Mouse (Mus musculus) hindbrain, embryonic 12.5 days (tissue): Measurements from ENCODE around the gene Atxn7l1. TPM values are rescaled to one million over a fixed set of nuclear protein-coding genes. Genes with fewer than 3 reads are reported as not detected.

Experiments
- ATAC-seq: fragments of 200-750 bp; cut with Nextera tagmentation; 2 replicates; pipeline ENCODE4 v1.8.0; 2017; ENCODE audit warnings: moderate TSS enrichment; ENCODE audit not compliant: low FRiP score
- H3K27ac ChIP-seq: fragments of 300-500 bp; sonication (generic); 2 replicates; pipeline ENCODE4 v1.5.1; 2016; ENCODE audit warnings: mild to moderate bottlenecking
- H3K27me3 ChIP-seq: fragments of 300-500 bp; sonication (generic); 2 replicates; pipeline ENCODE4 v1.6.1; 2016; ENCODE audit warnings: mild to moderate bottlenecking
- H3K36me3 ChIP-seq: fragments of 300-500 bp; sonication (generic); 2 replicates; pipeline ENCODE4 v1.6.1; 2016; ENCODE audit warnings: mild to moderate bottlenecking
- H3K4me1 ChIP-seq: fragments of 300-500 bp; sonication (generic); 2 replicates; pipeline ENCODE4 v1.6.1; 2016
- H3K4me2 ChIP-seq: fragments of 300-500 bp; sonication (generic); replicated peaks from 2 replicates; pipeline ENCODE4 v1.6.1; 2016; ENCODE audit warnings: mild to moderate bottlenecking
- H3K4me3 ChIP-seq: fragments of 300-500 bp; sonication (generic); 2 replicates; pipeline ENCODE4 v1.5.1; 2016; ENCODE audit warnings: mild to moderate bottlenecking
- H3K9ac ChIP-seq: fragments of 300-500 bp; sonication (generic); 2 replicates; pipeline ENCODE4 v1.6.1; 2016; ENCODE audit warnings: mild to moderate bottlenecking, moderate library complexity
- H3K9me3 ChIP-seq: fragments of 300-500 bp; sonication (generic); replicated peaks from 2 replicates; pipeline ENCODE4 v1.6.1; 2016; ENCODE audit warnings: mild to moderate bottlenecking
- WGBS: fragments of 180-500 bp; shearing (Covaris S2); methylation state at CpG from one replicate; pipeline ENCODE4 v1.1.7; 2016; 5-methylcytosine and 5-hydroxymethylcytosine counted together
- polyA plus RNA-seq: library from polyadenylated mRNA; unstranded; fragments of >200 nt; fragmentation: Nextera tagmentation; extraction: Ambion mirVana; gene quantifications from 2 replicates; pipeline ENCODE4 v1.2.1, GENCODE M21; 2016

Gene Atxn7l1
- polyA plus RNA-seq, 1 experiment from 2014 or later = 18.4 TPM

- Histone ChIP-seq H3K4me3 (no peak overlapping the region), H3K4me2 (no peak overlapping the region), H3K9me3 (no peaks in the 10 kb centered on the region), H3K36me3 (no peaks in the 10 kb centered on the region), H3K27ac (no peak overlapping the region), H3K4me1 (peaks cover 23% of the 10 kb centered on the region), H3K9ac (no peak overlapping the region), H3K27me3 (no peaks in the 10 kb centered on the region)
- ATAC-seq = no peak
- 72% methylated on average over 6 of the region's 6 CpGs for WGBS
Observed at GRCm38 (mm10) chr12:33190633-33191032, 43.1 kb downstream of the Atxn7l1 start.

- WGBS = 44% methylated on average over 11 of the region's 11 CpGs
- H3K9ac ChIP-seq = no peak overlapping the region
- ATAC-seq = 0 out of 2 replicates have a peak, but pooled peaks have one; percentile 26
Observed at GRCm38 (mm10) chr12:33193408-33193901, 46.0 kb downstream of the Atxn7l1 start.

GRCm38 (mm10) chr12:33195175-33195574, 47.7 kb downstream of the Atxn7l1 start:
- peaks cover 6% of the 10 kb centered on the region; the same call in 1 of the 2 replicates for H3K9me3 ChIP-seq
- no peak overlapping the region for H3K4me3 ChIP-seq
- no peak overlapping the region for H3K9ac ChIP-seq
- no peak for ATAC-seq
- no peaks in the 10 kb centered on the region for H3K27me3 ChIP-seq
- WGBS = 26% methylated on average over 8 of the region's 8 CpGs
- H3K36me3 ChIP-seq = peaks cover 3% of the 10 kb centered on the region; the same call in 1 of the 2 replicates
- no peak overlapping the region for H3K27ac ChIP-seq
- peaks cover 26% of the 10 kb centered on the region for H3K4me1 ChIP-seq
- no peak overlapping the region for H3K4me2 ChIP-seq

More at GRCm38 (mm10) chr12:33193408-33193901, 46.0 kb downstream of the Atxn7l1 start:
- no peak overlapping the region for H3K4me3 ChIP-seq
- no peak overlapping the region for H3K27ac ChIP-seq
- peaks cover 6% of the 10 kb centered on the region; the same call in 1 of the 2 replicates for H3K9me3 ChIP-seq
- peaks cover 24% of the 10 kb centered on the region for H3K4me1 ChIP-seq
- no peak overlapping the region for H3K4me2 ChIP-seq
- H3K36me3 ChIP-seq = peaks cover 3% of the 10 kb centered on the region; the same call in 1 of the 2 replicates
- H3K27me3 ChIP-seq = no peaks in the 10 kb centered on the region

DNA sequence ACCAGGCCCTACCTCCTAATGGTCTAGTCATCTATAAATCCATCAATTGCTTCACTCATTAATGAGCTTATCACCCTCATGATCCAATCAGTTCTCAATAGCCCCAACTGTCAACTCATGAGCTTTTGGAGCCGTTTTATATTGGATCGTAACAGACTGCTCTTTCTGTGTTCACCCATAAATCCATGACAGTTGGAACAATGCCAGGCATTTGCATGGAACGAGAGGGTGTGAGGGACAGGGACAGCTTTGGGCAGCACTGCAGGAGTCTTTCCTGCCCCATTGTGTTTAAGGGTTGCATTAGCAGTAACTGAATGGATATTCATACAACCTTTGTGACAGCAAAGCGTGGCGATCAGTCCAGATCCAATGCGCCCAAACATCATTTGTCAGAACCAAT, 49.8 kb downstream of the Atxn7l1 start:
- Histone ChIP-seq H3K9me3 (peaks cover 6% of the 10 kb centered on the region; the same call in 1 of the 2 replicates), H3K27me3 (no peaks in the 10 kb centered on the region), H3K4me3 (no peak overlapping the region), H3K9ac (no peak overlapping the region), H3K4me2 (no peak overlapping the region), H3K36me3 (peaks cover 3% of the 10 kb centered on the region; the same call in 1 of the 2 replicates), H3K27ac (no peak overlapping the region), H3K4me1 (peaks cover 36% of the 10 kb centered on the region)
- no peak for ATAC-seq
- 37% methylated on average over 6 of the region's 6 CpGs for WGBS

DNA sequence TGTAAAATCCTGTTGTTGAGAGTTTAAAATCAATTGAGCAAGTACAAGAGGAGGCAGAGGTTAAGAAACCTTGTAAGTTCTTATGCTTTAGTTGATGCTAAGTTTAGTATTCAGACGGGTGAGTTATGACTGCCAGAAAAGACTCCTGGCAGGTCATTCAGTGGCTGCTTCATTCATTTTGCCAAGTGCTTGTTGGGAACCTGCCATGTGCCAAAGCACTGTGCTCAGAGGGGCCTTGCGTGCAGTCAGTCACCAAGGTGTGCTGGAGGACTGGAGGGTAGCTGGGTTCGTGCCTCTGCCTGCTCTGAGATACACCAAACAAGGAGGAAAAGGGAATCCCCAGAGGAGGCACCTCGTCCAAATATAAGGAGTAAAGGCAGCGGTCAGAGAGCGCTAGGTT, 50.3 kb downstream of the Atxn7l1 start:
- H3K9me3 ChIP-seq = peaks cover 6% of the 10 kb centered on the region; the same call in 1 of the 2 replicates
- H3K36me3 ChIP-seq = peaks cover 3% of the 10 kb centered on the region; the same call in 1 of the 2 replicates
- H3K4me2 ChIP-seq = no peak overlapping the region
- 74% methylated on average over 6 of the region's 6 CpGs for WGBS
- peaks cover 41% of the 10 kb centered on the region for H3K4me1 ChIP-seq
- H3K4me3 ChIP-seq = no peak overlapping the region
- no peak overlapping the region for H3K27ac ChIP-seq
- H3K27me3 ChIP-seq = no peaks in the 10 kb centered on the region
- ATAC-seq = no peak
- H3K9ac ChIP-seq = no peak overlapping the region

DNA sequence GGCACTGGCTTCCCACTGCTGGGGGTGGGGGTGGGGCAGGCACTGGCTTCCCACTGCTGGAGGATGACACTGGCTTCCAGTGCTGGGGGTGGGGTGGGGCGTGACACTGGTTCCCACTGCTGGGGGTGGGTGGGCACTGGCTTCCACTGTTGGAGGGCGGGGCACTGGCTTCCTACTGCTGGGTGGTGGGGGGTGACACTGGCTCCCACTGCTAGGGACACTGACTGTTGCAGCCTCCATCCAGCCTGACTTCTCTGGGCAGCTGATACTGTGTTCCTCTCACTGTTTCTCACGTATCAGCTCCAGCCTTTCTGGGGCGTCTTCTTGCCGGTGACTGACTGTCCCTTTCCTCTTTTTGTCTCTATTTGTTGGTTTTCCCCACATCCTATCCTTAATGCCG, 53.6 kb downstream of the Atxn7l1 start:
- Histone ChIP-seq H3K4me1 (peaks cover 32% of the 10 kb centered on the region), H3K9ac (no peak overlapping the region), H3K27me3 (no peaks in the 10 kb centered on the region), H3K4me3 (no peak overlapping the region), H3K36me3 (peaks cover 3% of the 10 kb centered on the region; the same call in 1 of the 2 replicates), H3K4me2 (no peak overlapping the region), H3K27ac (no peak overlapping the region), H3K9me3 (peaks cover 6% of the 10 kb centered on the region; the same call in 1 of the 2 replicates)
- WGBS = 82% methylated on average over 6 of the region's 6 CpGs
- no peak for ATAC-seq

GRCm38 (mm10) chr12:33201491-33202210, 54.2 kb downstream of the Atxn7l1 start:
- Histone ChIP-seq H3K4me1 (peaks cover 32% of the 10 kb centered on the region), H3K4me3 (no peak overlapping the region), H3K9ac (no peak overlapping the region), H3K27me3 (no peaks in the 10 kb centered on the region), H3K4me2 (no peak overlapping the region), H3K27ac (no peak overlapping the region), H3K9me3 (peaks cover 3% of the 10 kb centered on the region; the same call in 1 of the 2 replicates), H3K36me3 (peaks cover 1% of the 10 kb centered on the region; the same call in 1 of the 2 replicates)
- 73% methylated on average over 7 of the region's 7 CpGs for WGBS
- no peak for ATAC-seq

DNA sequence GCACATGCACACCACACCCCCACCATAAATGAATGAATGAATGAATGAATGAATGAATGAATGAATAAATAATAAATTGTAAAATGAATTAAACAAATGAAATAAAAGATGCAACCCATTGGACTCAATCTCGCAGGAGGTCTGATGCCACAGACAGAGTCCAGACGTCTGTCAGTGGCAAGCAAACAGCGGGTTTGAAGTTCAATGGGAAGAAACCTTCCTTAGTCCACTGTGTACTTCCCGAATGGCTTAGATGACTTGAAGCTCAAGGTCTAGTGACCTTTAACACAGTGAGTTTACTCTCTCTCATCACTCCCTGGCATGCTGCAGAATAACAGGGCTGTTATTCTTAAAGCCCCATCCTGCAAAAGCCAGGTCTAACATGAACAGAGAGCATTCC, 57.8 kb downstream of the Atxn7l1 start:
- no peaks in the 10 kb centered on the region for H3K9me3 ChIP-seq
- H3K36me3 ChIP-seq = no peaks in the 10 kb centered on the region
- H3K4me1 ChIP-seq = peaks cover 26% of the 10 kb centered on the region
- no peaks in the 10 kb centered on the region for H3K27me3 ChIP-seq
- 89% methylated on average over 4 of the region's 4 CpGs for WGBS
- no peak overlapping the region for H3K4me2 ChIP-seq
- H3K4me3 ChIP-seq = no peak overlapping the region
- ATAC-seq = no peak
- no peak overlapping the region for H3K27ac ChIP-seq
- no peak overlapping the region for H3K9ac ChIP-seq

- ATAC-seq = no peak
- Histone ChIP-seq H3K9ac (no peak overlapping the region), H3K27me3 (no peaks in the 10 kb centered on the region), H3K27ac (no peak overlapping the region), H3K4me1 (peaks cover 21% of the 10 kb centered on the region), H3K4me2 (no peak overlapping the region), H3K4me3 (no peak overlapping the region), H3K36me3 (no peaks in the 10 kb centered on the region), H3K9me3 (no peaks in the 10 kb centered on the region)
- 83% methylated on average over 6 of the region's 6 CpGs for WGBS
Observed at GRCm38 (mm10) chr12:33206300-33206699, 58.8 kb downstream of the Atxn7l1 start.

DNA sequence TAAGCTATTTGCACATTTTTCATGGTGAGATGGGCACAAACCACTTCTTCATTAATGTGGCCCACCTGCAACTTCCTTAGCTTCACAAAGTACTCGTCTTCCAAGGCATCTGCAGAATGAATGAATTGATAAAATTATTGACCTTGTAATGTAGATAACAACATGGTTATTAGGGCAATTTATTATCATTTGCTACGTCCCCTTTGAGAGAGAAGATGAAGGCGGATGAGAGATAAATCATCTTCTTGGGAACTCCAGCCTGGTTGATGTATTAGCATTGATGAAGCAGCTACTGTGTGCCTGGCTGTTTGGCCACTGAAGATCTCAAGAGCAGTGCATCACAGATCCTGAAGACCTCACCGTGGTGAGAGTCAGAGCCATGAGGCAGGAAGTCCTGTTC, 63.4 kb downstream of the Atxn7l1 start:
- ATAC-seq = no peak
- Histone ChIP-seq H3K36me3 (no peaks in the 10 kb centered on the region), H3K4me1 (no peaks in the 10 kb centered on the region), H3K9me3 (no peaks in the 10 kb centered on the region), H3K4me2 (no peak overlapping the region), H3K4me3 (no peak overlapping the region), H3K27me3 (no peaks in the 10 kb centered on the region), H3K9ac (no peak overlapping the region), H3K27ac (no peak overlapping the region)
- WGBS = 79% methylated on average over 4 of the region's 4 CpGs

GRCm38 (mm10) chr12:33218215-33218859, 70.8 kb downstream of the Atxn7l1 start:
- Histone ChIP-seq H3K9me3 (no peaks in the 10 kb centered on the region), H3K4me2 (no peak overlapping the region), H3K27ac (no peak overlapping the region), H3K9ac (no peak overlapping the region), H3K27me3 (no peaks in the 10 kb centered on the region), H3K4me3 (no peak overlapping the region), H3K36me3 (no peaks in the 10 kb centered on the region), H3K4me1 (peaks cover 27% of the 10 kb centered on the region)
- 74% methylated on average over 9 of the region's 9 CpGs for WGBS
- ATAC-seq = no peak

DNA sequence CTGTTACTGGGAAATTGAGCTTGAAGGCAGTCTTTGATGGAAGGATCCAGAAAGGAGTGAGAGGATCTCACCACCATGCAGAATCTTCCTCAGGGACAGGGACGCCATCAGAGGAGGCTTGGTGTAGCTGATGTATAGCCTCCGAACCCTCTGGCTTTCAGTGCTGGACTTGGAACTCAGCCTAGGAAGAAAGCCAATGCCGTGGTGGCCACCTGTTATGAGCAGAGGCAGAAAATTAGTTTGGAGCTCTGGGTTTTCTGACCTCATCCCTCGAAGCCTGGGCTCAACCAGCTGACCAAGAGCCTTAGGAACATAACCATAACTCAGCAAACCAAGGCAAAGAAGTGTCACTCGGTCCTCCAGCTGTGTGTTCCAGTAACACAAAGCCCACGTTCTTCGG, 71.9 kb downstream of the Atxn7l1 start:
- no peaks in the 10 kb centered on the region for H3K27me3 ChIP-seq
- H3K4me2 ChIP-seq = no peak overlapping the region
- 95% methylated on average over 7 of the region's 7 CpGs for WGBS
- ATAC-seq = no peak
- no peak overlapping the region for H3K27ac ChIP-seq
- no peak overlapping the region for H3K4me3 ChIP-seq
- peaks cover 37% of the 10 kb centered on the region for H3K4me1 ChIP-seq
- H3K9me3 ChIP-seq = no peaks in the 10 kb centered on the region
- no peaks in the 10 kb centered on the region for H3K36me3 ChIP-seq
- H3K9ac ChIP-seq = no peak overlapping the region
